Mouse (Mus musculus): ENCODE results near the gene Tnfrsf14.

DNA sequence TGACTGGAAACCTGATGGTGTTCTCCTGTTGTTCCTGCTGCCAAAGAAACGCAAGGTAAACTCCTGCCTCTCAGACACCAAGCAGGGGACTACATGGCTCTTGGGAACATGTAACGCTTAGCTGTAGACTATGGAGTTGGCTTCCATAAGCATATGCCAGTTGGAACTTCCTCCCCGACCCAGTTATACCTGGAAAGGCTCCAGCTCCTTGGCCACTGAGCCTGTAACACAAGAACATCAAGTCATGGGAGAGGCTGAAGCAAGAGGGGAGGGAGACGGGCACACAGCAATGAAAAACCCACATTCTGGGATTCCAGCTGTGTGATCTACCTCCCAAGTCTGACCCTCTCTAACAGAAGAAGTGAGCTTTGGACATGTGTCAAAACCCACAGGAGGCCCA lies 6.1 kb downstream of the Tnfrsf14 start:
- no peak for TF ChIP-seq CTCF (IDR thresholded peaks at IDR 0.05; ENCODE audit: low read depth)
- no peak for TF ChIP-seq EP300 (IDR thresholded peaks at IDR 0.05; ENCODE audit: low read depth)

Data from liver, postnatal 0 days (tissue).